Mouse (Mus musculus) CD4-positive, CD25-positive, alpha-beta regulatory T cell, adult 4 months (primary cell): ENCODE results near the gene Il31ra. TPM values are rescaled to one million over a fixed set of nuclear protein-coding genes. Genes with fewer than 3 reads are reported as not detected.
"Not testable (repeated sequence)": the region's sequence is repeated elsewhere in the genome, so short reads cannot be mapped to it uniquely, and the experiment has no call there.

Experiments
- ATAC-seq: one replicate; pipeline ENCODE4 v1.8.0; 2017
- polyA plus RNA-seq, 2 experiments: library from polyadenylated mRNA; unstranded; fragments of 100-300 nt; shearing (Covaris generic); gene quantifications; one replicate each; pipeline ENCODE4 v1.2.1; 2017

The Il31ra gene
- polyA plus RNA-seq = under 1 TPM in 1 of 2 experiments, not detected in 1; 0.81 TPM

DNA sequence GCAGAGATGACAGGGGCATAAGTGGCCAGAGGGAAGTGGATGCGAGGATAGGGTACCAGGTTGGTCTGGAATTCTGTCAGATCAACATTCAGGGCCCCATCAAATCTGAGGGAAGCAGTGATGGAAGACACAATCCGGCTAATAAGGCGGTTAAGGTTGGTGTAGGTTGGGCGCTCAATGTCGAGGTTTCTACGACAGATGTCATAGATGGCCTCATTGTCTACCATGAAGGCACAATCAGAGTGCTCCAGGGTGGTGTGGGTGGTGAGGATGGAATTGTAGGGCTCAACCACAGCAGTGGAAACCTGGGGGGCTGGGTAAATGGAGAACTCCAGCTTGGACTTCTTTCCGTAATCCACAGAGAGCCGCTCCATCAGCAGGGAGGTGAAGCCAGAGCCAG, at the start of gene Il31ra:
TSS of gene Il31ra (minus strand) at position 101 of the 400 bp plus-strand sequence.
- not testable (repeated sequence) for ATAC-seq

DNA sequence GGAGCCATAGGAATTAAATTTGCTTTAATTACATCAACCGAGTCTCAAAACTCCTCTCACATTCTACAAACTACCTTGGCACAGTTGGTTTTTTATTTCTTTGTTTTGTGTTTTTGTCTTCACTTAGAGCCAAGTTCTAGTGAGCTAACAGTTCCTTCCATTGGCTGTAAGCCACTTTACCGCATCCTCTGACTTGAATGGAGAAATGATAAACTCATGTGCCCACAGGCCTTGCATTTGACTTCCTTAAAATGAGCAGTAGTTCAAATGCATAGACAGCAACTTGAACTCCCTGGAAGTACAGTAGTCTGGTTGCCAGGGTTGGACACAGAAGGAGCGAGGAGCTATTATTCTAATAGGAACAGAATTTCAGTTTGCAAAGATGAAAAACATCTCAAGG, 48.7 kb upstream of the Il31ra start:
- no peak for ATAC-seq

DNA sequence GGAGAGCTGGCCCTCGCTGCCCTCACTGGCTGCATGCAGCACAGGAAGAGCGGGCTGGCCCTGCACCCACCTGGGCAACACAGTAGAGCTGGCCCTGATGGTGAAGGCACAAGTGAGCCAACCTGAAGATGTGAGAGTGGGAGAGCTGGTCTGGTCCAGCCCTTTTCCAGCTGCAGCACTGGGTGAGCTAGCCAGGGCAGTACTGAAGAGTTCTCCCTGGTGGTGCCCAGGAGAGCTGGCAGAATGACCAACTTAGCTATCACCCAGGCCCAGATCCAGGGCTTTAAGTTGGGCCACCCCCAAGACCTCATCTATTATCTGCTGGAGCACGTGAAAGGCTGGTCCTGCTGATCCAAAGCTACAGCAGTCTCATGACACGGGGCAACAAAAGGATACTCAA, 45.0 kb upstream of the Il31ra start:
- no peak for ATAC-seq

DNA sequence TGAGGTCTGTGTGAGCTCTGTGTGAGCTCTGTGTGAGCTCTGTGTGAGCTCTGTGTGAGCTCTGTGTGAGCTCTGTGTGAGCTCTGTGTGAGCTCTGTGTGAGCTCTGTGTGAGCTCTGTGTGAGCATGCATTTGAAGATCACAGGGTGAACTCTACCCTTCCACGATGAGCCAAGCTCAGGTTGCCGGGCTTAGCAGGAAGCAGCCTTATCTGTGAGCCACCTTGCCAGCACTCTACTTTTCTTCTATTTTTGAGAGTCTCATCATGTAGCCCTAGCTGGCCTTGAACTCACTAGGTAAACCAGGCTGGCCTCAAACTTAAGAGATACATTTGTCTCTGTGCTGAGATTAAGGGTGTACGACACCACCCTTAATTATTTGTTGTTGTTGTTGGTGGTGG, 42.3 kb upstream of the Il31ra start:
- no peak for ATAC-seq

DNA sequence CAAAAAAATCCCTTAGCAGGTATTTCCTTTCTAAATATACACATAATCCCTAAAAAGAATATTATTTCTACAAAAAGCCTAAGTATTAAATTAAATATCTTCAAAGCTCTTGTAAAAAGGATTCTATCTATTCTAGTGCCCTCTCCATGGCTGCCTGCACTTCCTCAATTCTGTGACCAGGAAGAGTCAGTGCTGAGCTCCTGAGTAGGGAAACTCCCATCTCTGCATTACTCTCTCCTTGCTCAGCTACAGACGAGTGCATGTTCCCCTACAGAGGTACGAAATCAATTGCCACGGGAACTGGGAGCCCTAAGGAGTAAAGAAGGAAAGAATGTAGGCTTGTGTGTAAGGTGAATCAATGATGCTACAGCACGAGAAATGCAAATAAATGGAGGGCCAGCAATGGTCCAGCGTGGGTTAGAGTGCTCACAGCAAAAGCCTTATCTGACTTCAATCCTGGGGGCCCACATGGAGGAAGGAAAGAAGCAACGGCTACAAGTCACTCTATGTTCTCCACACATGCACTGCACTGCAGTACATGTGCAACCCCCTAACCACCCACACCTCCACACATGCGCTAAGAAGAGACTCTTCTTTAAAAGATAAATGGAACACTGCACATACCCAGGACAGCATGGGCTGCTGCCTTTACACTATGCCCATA, 41.1 kb upstream of the Il31ra start:
- no peak for ATAC-seq

DNA sequence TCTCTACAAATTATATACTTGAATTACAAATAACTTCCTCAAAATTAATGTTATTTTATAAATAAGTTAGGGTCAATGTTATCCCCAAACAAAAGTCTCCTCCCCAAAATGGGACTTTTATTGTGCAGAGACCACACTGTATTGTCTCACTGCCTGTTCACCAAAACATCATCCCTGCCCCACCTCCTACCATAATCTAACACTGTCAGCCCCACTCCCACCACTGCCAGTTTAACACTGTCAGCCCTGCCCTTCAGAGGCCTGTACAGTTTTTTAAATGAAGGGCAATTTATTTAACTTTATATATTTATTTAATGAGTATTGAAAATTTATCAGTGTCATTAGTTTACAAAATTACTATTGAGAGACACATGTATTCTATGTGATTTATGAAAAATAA, 31.4 kb upstream of the Il31ra start:
- no peak for ATAC-seq

DNA sequence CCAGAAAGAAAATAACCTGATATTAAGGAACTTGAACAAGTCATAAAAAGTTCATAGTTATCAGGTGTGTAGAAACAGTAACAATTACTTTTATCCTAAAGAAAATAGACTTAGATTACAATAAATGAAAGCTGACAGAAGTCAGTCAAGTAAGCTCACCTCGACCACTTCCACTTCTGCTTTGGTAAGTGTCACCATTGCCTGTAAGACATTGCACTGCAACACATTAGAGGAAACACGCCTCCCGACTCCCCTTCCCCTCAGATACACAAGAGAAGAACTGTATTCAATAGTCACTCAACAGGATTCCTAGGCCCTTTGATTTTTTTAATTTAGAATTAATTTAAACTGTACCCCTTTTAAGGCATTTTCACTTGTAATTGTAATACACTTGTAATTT, 30.5 kb upstream of the Il31ra start:
- ATAC-seq = no peak

DNA sequence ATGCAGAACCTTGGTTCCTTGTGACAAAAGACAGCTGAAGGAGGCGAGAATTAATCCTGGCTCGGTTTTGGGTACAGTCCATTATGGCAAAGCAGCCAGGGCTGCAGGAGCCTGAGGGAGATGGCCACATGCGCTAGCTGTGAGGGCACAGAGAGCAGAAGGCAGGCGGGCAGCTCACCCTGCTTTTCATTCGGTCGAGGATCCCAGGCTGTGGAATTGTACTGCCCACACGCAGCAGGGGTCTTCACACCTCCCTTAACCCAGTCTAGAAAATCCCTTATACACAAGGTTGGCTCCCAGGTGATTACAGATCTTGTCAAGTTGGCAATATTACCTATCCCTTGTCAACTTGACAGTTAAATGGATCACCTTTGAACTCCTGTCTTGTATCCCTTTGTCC, 29.5 kb upstream of the Il31ra start:
- no peak for ATAC-seq

DNA sequence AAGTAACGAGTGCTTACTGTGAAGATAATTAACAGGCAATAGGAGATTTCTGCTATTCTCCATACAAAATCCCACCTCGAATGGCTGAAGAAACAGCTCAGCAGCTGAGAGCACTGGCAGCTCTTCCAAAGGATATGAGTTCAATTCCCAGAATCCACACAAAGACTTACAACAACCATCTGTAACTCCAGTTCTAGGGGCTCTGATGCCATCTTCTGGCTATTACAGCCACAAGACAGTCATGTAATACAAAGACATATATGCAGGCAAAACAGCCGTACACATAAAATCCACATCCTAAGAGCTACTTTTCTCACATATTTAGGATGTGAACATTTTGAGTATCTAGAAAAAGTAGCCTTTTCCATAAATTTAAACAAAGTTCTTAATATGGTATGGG, 27.4 kb upstream of the Il31ra start:
- ATAC-seq = no peak

DNA sequence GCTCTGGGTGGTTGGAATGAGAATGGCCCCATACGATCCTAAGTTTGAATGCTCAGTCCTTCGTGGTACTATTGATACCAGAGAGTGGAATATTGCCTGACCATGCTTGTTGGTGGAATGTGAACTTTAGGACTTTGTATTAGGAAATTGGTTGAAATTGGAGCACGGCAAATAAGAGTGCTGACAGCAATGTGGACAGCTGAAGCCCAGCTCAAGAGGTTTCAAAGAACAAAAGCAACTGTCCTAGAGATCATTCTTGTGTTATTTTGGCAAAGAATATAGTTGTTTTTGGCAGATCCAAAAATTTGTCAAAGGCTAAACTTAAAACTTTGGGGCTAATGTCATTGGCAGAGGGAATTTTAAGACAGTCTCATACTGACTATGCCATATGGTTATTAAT, 14.4 kb upstream of the Il31ra start:
- ATAC-seq = no peak

DNA sequence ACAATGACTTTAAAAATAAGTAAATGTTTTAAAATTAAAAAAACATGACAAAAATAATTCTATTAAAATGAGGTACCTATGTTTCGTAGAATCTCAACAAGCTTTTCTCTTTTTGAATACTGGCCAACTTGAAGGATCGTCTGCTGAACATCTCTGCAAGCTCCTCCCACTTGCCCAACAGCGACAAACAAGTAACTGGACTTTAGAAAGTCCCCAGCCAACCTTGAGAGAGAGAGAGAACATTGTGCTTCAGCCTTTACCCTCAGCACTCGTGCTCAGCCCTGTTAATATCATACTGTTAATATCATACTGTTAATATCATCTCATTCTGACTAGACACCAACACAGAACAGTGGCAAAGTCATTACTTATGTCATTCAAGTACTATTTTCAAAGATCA, 10.3 kb upstream of the Il31ra start:
- ATAC-seq = no peak

DNA sequence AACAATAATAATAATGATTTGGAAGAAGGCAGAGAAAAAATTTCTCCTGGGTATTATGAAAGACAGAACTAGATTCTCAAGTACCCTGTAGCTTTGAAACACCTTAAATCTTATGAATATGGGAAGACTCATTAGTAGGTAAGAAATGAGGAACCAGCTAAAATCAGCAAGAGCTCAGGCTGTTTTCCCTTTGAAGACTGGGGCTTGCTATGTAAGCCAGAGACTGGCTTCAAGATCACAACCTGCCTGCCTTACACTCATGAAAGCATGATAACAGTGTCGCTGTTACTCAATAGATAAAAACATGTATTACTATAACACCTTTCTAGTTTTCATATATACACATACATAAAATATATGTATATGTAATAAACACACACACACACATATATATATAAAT, 9.7 kb upstream of the Il31ra start:
- ATAC-seq = no peak

DNA sequence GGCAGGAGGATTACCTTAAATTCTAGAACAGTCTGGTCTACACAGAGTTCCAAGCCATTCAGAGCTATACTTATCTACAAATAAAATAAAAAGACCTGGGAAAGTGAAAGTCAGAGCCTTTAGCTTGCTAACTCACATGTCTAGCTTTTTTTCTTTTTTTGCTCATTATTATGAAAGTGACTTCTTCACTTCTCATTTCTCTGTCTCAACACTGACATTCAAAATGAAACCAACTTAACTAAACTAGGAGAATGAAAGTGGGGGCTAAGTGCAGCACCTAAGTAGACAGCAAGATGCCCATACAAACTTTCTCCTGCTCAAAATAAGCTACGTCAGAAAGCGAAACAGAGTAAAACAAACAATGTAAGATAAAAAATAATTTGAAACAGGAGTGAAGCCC, 8.4 kb upstream of the Il31ra start:
- ATAC-seq = no peak

DNA sequence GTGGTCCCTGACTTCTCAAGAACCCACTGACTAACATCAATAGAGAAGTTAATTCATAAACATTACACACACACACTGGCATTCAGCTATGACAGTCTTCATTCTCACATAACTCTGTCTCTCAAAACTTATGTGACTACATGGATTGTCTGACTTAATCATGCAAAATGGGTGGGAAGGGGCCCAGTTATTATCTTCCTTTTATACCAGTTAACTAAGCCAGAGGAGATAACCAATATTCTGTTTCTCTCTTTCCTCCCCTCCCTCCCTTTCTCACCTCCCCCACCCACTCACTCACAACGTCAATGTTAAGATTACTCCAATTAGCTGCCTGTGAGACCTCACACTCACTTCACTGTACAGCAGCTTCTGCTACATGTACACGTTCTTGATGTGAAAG, 3.9 kb downstream of the Il31ra start:
- no peak for ATAC-seq

DNA sequence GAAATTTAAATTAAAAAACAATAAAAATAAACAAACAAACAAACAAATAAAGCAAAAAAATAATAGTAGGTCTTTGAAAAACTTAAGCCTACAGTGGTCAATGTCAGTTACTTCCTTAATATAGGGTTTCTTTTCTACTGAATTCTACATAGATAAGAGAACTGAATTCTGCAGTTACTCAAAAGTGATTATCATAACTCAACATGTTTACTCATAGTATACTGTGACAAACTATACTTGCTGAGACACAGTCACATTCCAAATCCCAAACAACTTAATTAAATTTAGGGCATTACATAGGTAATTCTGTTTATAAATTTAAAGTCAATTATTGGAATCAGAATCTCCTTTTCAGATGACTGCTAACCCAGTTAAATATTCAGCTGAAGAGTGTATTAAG, 4.5 kb downstream of the Il31ra start:
- no peak for ATAC-seq

DNA sequence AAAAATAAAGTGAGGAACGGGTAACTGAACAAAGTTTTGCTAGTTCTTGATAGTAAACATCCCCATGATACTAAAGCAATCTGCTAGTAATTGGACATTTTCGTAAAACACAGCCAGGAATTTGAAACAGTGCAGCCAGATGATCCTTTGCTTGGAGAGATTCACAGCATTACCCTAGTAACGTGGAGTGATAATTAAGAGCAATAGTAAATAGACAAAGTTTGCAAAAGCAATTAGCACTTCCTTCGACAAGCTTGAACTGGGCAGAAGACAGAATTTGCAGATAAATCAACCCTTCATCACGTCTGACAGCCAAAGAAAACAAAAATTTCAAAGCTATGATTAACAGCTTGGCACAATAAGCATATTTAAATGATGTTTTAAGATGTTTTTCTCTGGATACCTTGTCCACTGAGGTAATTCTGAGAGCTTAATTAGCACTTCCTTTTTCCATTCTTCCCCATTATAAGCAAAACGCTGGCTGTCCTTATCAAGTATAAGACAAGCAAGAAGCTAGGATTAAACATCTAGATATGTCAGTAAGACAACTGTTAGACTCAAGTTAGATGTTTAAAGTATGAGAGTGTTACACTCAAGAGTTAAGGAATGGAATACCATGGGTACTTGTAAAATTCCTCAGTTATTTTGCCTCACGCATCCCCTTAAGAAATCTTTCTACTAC, 9.5 kb downstream of the Il31ra start:
- no peak for ATAC-seq

DNA sequence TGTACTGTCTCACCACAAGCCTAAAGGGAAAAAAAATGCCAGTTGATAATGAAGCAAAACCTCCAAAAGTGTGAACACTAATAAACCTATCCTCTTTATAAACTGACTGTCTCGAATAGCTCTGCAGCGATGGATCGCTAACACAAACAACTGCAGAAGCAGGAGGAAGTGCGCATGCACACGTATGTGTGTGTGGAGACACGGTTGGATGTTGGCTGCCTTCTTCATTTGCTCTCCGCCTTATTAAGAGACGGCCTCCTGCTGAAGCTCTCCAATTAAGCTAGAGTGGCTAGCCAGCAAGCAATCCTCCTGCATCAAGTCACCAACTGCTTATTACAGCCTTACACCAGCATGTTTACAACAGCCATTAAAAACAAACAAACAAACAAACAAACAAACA, 11.9 kb downstream of the Il31ra start:
- ATAC-seq = no peak

DNA sequence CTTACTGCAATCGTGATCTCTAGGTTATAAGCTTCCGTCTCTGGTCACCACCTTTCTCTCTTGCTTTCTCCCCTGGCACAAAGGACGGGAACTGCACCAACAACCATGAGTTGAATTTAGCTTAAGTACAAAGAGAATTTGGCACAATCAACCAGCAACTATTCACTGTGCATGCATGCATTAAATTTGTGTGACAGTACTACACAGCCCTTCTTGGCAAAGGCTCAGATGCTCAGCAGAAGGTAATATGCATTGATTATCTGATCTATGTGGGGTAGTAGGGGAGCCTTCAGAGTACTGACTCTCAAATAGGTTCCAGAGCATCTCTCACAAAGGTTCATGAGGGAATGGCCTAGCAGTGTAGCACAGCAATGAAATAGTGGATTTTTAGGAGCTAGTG, 12.4 kb downstream of the Il31ra start:
- no peak for ATAC-seq

DNA sequence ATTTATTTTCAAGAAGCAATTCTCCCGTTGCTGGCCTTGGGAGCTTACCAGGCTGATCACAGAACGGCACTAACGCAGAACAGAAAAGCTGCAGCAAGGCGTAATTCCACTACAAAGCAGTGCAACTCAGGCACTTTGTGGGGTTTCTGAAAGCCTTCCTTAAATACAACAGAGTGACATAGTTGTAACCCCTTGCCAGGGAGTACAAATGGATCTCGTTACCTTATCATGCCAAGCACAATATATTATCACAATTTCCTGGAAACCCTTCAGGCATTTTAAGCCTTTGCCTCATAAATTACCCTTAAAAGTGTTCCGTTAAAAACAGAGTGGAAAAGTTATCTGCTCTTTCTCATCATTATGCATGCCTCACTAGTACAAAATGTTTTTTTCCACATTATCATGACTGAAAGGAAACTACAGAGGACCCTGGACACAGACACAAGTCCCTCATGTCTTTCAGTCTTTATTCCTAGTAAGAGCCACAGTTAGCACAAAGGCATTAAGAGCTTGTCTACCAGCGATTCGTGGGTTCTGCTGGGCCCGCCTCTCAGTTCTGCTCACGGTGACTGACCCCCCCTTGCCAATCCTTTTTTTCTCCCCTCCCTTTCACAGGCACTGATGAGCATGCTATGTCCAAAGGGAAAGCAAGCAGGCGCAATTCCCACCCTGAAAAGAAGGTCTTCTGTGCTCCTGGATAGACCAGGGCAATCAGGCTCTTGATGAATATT, 13.4 kb downstream of the Il31ra start:
- no peak for ATAC-seq

DNA sequence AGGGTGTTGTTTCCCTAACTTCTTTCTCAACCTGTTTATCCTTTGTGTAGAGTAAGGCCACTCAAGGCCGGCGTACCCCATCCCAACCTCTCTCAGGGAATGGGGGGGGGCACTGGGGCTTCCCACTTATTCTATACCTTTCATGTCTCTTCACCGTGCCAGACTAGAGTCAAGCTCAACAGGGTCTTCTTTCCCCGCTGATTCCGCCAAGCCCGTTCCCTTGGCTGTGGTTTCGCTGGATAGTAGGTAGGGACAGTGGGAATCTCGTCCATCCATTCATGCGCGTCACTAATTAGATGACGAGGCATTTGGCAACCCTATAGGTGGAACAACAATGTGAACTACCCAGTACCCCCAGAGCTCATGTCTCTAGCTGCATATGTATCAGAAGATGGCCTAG, 16.1 kb downstream of the Il31ra start:
- ATAC-seq = not testable (repeated sequence)

DNA sequence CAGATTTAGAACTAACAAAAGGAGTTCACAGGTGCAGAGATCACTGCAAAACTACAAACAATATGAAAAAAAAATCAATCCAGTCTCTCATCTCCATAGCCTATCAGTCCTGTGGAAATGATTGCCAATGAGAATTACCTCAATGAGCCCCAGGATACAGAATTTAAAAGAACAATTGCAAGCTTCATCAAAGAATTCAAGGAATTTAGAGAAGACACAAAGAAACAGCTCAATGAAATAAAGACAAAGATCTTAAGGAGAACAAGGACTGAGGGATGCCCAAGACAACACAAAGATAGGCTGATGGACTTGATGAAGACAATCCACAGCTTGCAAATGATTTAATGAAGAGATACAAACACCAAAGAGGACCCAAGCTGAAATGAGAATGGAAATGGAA, 20.4 kb downstream of the Il31ra start:
- ATAC-seq = no peak

DNA sequence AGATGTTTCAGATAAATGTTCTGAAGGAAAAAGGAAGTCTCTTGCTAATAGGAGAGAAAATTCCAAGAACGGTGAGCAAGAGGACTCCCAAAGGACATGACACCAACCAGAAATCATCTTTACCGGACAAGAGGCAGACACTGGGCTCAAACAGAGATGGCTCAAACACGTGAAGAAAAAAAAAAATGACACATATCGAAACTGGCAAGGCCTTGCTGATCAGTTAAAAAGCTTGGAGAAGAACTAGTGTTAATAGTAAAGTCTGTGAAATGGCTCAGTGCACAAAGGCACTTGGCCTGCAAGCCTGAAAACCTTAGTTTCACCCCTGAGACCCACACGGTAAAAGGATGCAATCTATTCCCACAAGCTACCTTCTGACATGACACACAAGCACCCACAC, 23.4 kb downstream of the Il31ra start:
- no peak for ATAC-seq

DNA sequence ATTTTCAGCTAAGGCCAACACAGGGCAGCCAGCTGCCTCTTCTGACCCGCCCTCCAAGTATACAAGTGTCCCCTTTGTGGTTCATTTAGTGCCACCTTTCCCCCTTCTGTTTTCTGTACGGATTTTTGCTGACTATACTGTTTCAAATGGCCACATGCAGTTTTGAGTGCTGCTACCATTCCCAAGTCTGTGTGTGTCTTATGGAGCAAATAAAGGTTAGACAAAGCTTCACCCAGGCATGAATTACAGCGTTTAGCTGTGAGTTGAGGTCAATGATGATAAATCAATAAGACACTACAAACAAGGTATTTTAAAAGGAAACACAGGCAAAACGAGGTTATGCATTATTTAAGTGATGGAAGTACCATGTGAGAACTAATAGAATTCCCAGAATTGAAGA, 24.6 kb downstream of the Il31ra start:
- ATAC-seq = no peak

DNA sequence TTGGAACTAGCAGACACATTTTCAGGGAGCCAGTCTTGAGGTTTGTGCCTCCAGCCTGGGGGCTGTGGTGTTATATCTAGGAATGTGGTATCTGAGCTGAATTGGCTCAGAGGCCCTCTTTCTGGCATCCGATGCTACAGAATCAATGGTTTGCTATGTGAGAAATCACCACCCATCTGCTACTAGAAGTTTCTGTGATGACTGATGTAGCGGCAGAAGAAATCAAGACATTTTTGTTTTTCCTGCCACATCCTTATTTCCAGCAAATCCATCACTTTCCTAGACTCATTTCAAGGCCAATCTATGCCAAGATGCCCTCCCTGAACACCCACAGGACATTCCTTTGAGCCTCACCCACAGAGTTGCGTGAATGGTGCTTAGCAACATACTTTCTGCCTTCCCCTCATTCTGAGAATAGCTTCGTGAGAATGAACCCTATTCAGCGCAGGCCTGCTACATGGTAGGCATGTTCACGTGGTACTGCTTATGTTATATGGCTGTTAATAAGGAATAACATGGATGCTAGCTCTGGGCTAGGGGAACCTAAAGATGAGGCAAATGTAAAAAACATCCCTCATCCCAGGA, 33.5 kb downstream of the Il31ra start:
- ATAC-seq = no peak
